Mouse (Mus musculus) lung, adult 2 months (tissue): Measurements from ENCODE around the gene Msx2. TPM values are rescaled to one million over a fixed set of nuclear protein-coding genes. Genes with fewer than 3 reads are reported as not detected.

Experiments
- DNase-seq: peaks from one replicate; pipeline ENCODE4 v3.0.0; 2022
- H3K4me1 ChIP-seq: fragments of 200-500 bp; 2 replicates; pipeline ENCODE4 v1.6.1; 2011; ENCODE audit warnings: low read length; ENCODE audit not compliant: control insufficient read depth, insufficient read depth
- H3K4me3 ChIP-seq: fragments of 200-500 bp; replicated peaks from 2 replicates; pipeline ENCODE3; 2011; ENCODE audit warnings: low read depth, mild to moderate bottlenecking, control low read depth, low read length; ENCODE audit errors: extremely low read depth
- CTCF ChIP-seq: fragments of 200-500 bp; IDR thresholded peaks from 2 replicates; pipeline ENCODE4 v1.5.1; 2011; ENCODE audit warnings: mild to moderate bottlenecking, low read length, control low read depth; ENCODE audit not compliant: insufficient read depth
- POLR2A ChIP-seq: fragments of 200-500 bp; IDR thresholded peaks from 2 replicates; pipeline ENCODE4 v1.6.1; 2011; ENCODE audit warnings: low read depth, mild to moderate bottlenecking, control low read depth, low read length, borderline replicate concordance; ENCODE audit errors: extremely low read depth
- WGBS: fragments of 180-500 bp; shearing (Covaris S2); methylation state at CpG from one replicate; pipeline ENCODE4 v1.1.7; 2018; 5-methylcytosine and 5-hydroxymethylcytosine counted together
- polyA plus RNA-seq: library from polyadenylated mRNA; depleted of rRNA; stranded (reverse); fragments of >200 nt; gene quantifications from 2 replicates; pipeline ENCODE4 v1.2.3, GENCODE M21; 2012

The Msx2 gene
- polyA plus RNA-seq, 1 experiment, result not detected

GRCm38 (mm10) chr13:53454794-53455672 lies 17.8 kb downstream of the Msx2 start:
- no peak for DNase-seq
- Histone ChIP-seq H3K4me3 (no peak overlapping the region), H3K4me1 (no peaks in the 10 kb centered on the region)
- TF ChIP-seq POLR2A (no peak), CTCF (no peak)
- WGBS, result 15% methylated on average over 21 of the region's 21 CpGs

GRCm38 (mm10) chr13:53453927-53454326 lies 18.9 kb downstream of the Msx2 start:
- H3K4me1 ChIP-seq, result no peaks in the 10 kb centered on the region
- H3K4me3 ChIP-seq, result no peak overlapping the region
- DNase-seq, result no peak
- TF ChIP-seq POLR2A, result no peak
- TF ChIP-seq CTCF, result no peak
- WGBS, result 78% methylated on average over 3 of the region's 3 CpGs

- Histone ChIP-seq H3K4me3 (no peak overlapping the region), H3K4me1 (no peaks in the 10 kb centered on the region)
- 24% methylated on average over 6 of the region's 6 CpGs for WGBS
- TF ChIP-seq CTCF (peak; percentile 56), POLR2A (no peak)
- DNase-seq, result no peak
Measured at GRCm38 (mm10) chr13:53447609-53448008, 25.3 kb downstream of the Msx2 start.

- Histone ChIP-seq H3K4me1 (no peaks in the 10 kb centered on the region), H3K4me3 (no peak overlapping the region)
- TF ChIP-seq POLR2A, result no peak
- no peak for TF ChIP-seq CTCF
- 10% methylated on average over 3 of the region's 3 CpGs for WGBS
- no peak for DNase-seq
Measured at GRCm38 (mm10) chr13:53443602-53444001, 29.3 kb downstream of the Msx2 start.

GRCm38 (mm10) chr13:53442168-53442980 lies 30.5 kb downstream of the Msx2 start:
- no peak for TF ChIP-seq CTCF
- TF ChIP-seq POLR2A, result no peak
- WGBS, result 33% methylated on average over 25 of the region's 25 CpGs
- H3K4me3 ChIP-seq, result no peak overlapping the region
- DNase-seq, result no peak
- no peaks in the 10 kb centered on the region for H3K4me1 ChIP-seq

- WGBS, result 49% methylated on average over 5 of the region's 5 CpGs
Measured at GRCm38 (mm10) chr13:53441307-53442028, 31.4 kb downstream of the Msx2 start.

GRCm38 (mm10) chr13:53439957-53440356 lies 32.9 kb downstream of the Msx2 start:
- 75% methylated on average over 3 of the region's 3 CpGs for WGBS

More at GRCm38 (mm10) chr13:53441307-53442028, 31.4 kb downstream of the Msx2 start:
- no peak for DNase-seq
- Histone ChIP-seq H3K4me3 (no peak overlapping the region), H3K4me1 (no peaks in the 10 kb centered on the region)
- no peak for TF ChIP-seq POLR2A
- TF ChIP-seq CTCF, result no peak

GRCm38 (mm10) chr13:53426507-53426906 lies 46.4 kb downstream of the Msx2 start:
- 17% methylated on average over 7 of the region's 7 CpGs for WGBS
- H3K4me3 ChIP-seq, result no peak overlapping the region
- peak; percentile 72 for DNase-seq
- no peaks in the 10 kb centered on the region for H3K4me1 ChIP-seq
- TF ChIP-seq CTCF (peak; percentile 100), POLR2A (no peak)

More at GRCm38 (mm10) chr13:53439957-53440356, 32.9 kb downstream of the Msx2 start:
- DNase-seq, result no peak
- no peaks in the 10 kb centered on the region for H3K4me1 ChIP-seq
- TF ChIP-seq CTCF, result no peak
- no peak for TF ChIP-seq POLR2A
- no peak overlapping the region for H3K4me3 ChIP-seq

GRCm38 (mm10) chr13:53421189-53421588 lies 51.7 kb downstream of the Msx2 start:
- WGBS, result 75% methylated on average over 4 of the region's 4 CpGs
- no peaks in the 10 kb centered on the region for H3K4me1 ChIP-seq
- no peak for DNase-seq

More at GRCm38 (mm10) chr13:53421189-53421588, 51.7 kb downstream of the Msx2 start:
- H3K4me3 ChIP-seq, result no peak overlapping the region
- TF ChIP-seq POLR2A (no peak), CTCF (no peak)
